18 mouse cellular contexts compared by ENCODE assay signal in the genomic region with DNA sequence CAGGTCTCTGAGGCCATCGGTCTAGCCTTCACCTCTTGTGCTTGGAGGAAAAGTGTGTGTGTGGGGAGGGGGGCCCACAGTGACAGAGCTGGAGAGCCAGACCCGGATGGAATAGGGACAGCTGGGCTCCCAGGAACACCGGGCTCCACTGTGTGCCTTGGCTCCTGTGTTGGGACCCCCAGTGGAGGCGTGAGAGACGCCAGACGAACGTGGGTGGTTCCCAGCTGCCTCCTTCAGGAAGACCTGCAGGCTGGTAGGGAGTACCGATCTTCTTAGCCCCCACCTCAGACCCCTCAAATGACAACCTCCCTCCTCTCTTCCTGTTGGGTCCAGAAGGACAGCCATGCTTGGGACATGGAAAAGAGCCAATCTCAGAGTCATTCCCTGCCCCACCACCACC. TPM values are rescaled to one million over a fixed set of nuclear protein-coding genes. Genes with fewer than 3 reads are reported as not detected.
"Had no signal": no experiment of that assay in that cellular context is flagged by ENCODE, and none has a peak within 500 bp of the region (broad histone marks: within the 10 kb centered on the region; RNA-seq: fewer than 3 reads in every experiment).

No protein-coding gene starts in this region.

- H3K36me3 ChIP-seq: limb, embryonic 10.5 days; liver, embryonic 15.5 days; midbrain, embryonic 13.5 days; neural tube, embryonic 12.5 days; stomach, embryonic 15.5 days had no signal

- ATAC-seq: lung, postnatal 0 days; midbrain, embryonic 13.5 days had no signal

- H3K9me3 ChIP-seq: limb, embryonic 10.5 days; liver, embryonic 15.5 days; midbrain, embryonic 13.5 days; neural tube, embryonic 12.5 days; stomach, embryonic 15.5 days had no signal

- H3K4me3 ChIP-seq: limb, embryonic 10.5 days; liver, embryonic 15.5 days; midbrain, embryonic 13.5 days; myocyte; neural tube, embryonic 12.5 days; stomach, embryonic 15.5 days had no signal

- DNase-seq: kidney, adult 8-10 months; kidney, postnatal 25 days; lung, adult 2 months; lung, postnatal 36 days; right cerebral cortex, postnatal 14 days; thymus, adult 2 months; thymus, postnatal 25 days had no signal

- H3K9ac ChIP-seq: liver, embryonic 15.5 days; midbrain, embryonic 13.5 days; neural tube, embryonic 12.5 days; stomach, embryonic 15.5 days had no signal

- H3K4me2 ChIP-seq: liver, embryonic 11.5 days; liver, embryonic 15.5 days; midbrain, embryonic 13.5 days; neural tube, embryonic 12.5 days; stomach, embryonic 15.5 days had no signal

- H3K27ac ChIP-seq: limb, embryonic 10.5 days; liver, embryonic 15.5 days; midbrain, embryonic 13.5 days; neural tube, embryonic 12.5 days; stomach, embryonic 15.5 days had no signal

RNA-seq across cellular contexts. Expression of gene Hpca, which starts 0.9 kb away (rescaled TPM):
- total RNA-seq: megakaryocyte progenitor cell, adult 5-6 weeks had no signal
- polyA plus RNA-seq: lung, adult 2 months; spleen, adult 2 months had no signal

RNA-seq across cellular contexts. Expression of gene Fndc5, which starts 14.1 kb away (rescaled TPM):
- total RNA-seq: megakaryocyte progenitor cell, adult 5-6 weeks had no signal

RNA-seq across cellular contexts. Expression of gene Tmem54, which starts 17.4 kb away (rescaled TPM):
- total RNA-seq: layer of hippocampus, adult 18-20 months had no signal
- polyA plus RNA-seq: midbrain, embryonic 13.5 days had no signal
